Mouse (Mus musculus): ENCODE measurements around the gene Mtap. TPM values are rescaled to one million over a fixed set of nuclear protein-coding genes. Genes with fewer than 3 reads are reported as not detected.
A peak's percentile ranks its signal among the peaks of the same experiment; 100 is the strongest.

The Mtap gene
- polyA plus RNA-seq, 1 experiment from 2014 or later: 49.1 TPM

GRCm38 (mm10) chr4:89120353-89120752 is 16.6 kb upstream of the Mtap start:
- DNase-seq (ENCODE audit: low spot score): no peak
- Histone ChIP-seq H3K27me3 (ENCODE audit: insufficient read depth, low read length) (no peaks in the 10 kb centered on the region; the same call in 1 of the 2 replicates), H3K9me3 (replicated peaks; ENCODE audit: low read length) (no peaks in the 10 kb centered on the region), H3K27ac (no peak overlapping the region), H3K9ac (ENCODE audit: low read depth, low read length) (no peak overlapping the region), H3K4me3 (replicated peaks; ENCODE audit: low read depth, low read length) (no peak overlapping the region), H3K4me2 (ENCODE audit: low read length) (no peak overlapping the region), H3K4me1 (replicated peaks; ENCODE audit: insufficient read depth, low read length) (no peaks in the 10 kb centered on the region), H3K36me3 (ENCODE audit: insufficient read depth, low read length) (no peaks in the 10 kb centered on the region)
- TF ChIP-seq CTCF (IDR thresholded peaks at IDR 0.05; ENCODE audit: low read depth): no peak
- ATAC-seq (replicated peaks; ENCODE audit: low FRiP score, low read depth): no peak
- 89% methylated on average over 5 of the region's 5 CpGs for WGBS

- Histone ChIP-seq H3K9ac (ENCODE audit: low read depth, low read length) (no peak overlapping the region), H3K4me3 (replicated peaks; ENCODE audit: low read depth, low read length) (no peak overlapping the region), H3K4me2 (ENCODE audit: low read length) (no peak overlapping the region), H3K9me3 (replicated peaks; ENCODE audit: low read length) (no peaks in the 10 kb centered on the region), H3K27me3 (ENCODE audit: insufficient read depth, low read length) (no peaks in the 10 kb centered on the region), H3K36me3 (ENCODE audit: insufficient read depth, low read length) (no peaks in the 10 kb centered on the region), H3K27ac (no peak overlapping the region), H3K4me1 (replicated peaks; ENCODE audit: insufficient read depth, low read length) (0 out of 2 replicates have a peak, but pooled peaks cover 4% of the 10 kb centered on the region)
- no peak for DNase-seq (ENCODE audit: low spot score)
- no peak for TF ChIP-seq CTCF (IDR thresholded peaks at IDR 0.05; ENCODE audit: low read depth)
- 58% methylated on average over 16 of the region's 16 CpGs for WGBS
- no peak for ATAC-seq (replicated peaks; ENCODE audit: low FRiP score, low read depth)
These were observed 13.3 kb upstream of the Mtap start for GRCm38 (mm10) chr4:89123446-89124243.

- Histone ChIP-seq H3K4me3 (replicated peaks; ENCODE audit: low read depth, low read length) (no peak overlapping the region), H3K27ac (no peak overlapping the region)
- WGBS: 59% methylated on average over 5 of the region's 5 CpGs
These were observed 9.2 kb upstream of the Mtap start for GRCm38 (mm10) chr4:89127674-89128073.

GRCm38 (mm10) chr4:89128080-89128936 is 8.6 kb upstream of the Mtap start:
- WGBS: 24% methylated on average over 20 of the region's 20 CpGs
- Histone ChIP-seq H3K9ac (ENCODE audit: low read depth, low read length) (no peak overlapping the region), H3K4me2 (ENCODE audit: low read length) (peak overlapping the region; percentile 32), H3K27me3 (ENCODE audit: insufficient read depth, low read length) (no peaks in the 10 kb centered on the region), H3K9me3 (replicated peaks; ENCODE audit: low read length) (no peaks in the 10 kb centered on the region), H3K36me3 (ENCODE audit: insufficient read depth, low read length) (no peaks in the 10 kb centered on the region), H3K4me3 (replicated peaks; ENCODE audit: low read depth, low read length) (no peak overlapping the region), H3K27ac (no peak overlapping the region), H3K4me1 (replicated peaks; ENCODE audit: insufficient read depth, low read length) (0 out of 2 replicates have a peak, but pooled peaks cover 4% of the 10 kb centered on the region)
- peak; percentile 89 for DNase-seq (ENCODE audit: low spot score)
- TF ChIP-seq CTCF (IDR thresholded peaks at IDR 0.05; ENCODE audit: low read depth): peak; percentile 85
- ATAC-seq (replicated peaks; ENCODE audit: low FRiP score, low read depth): peak; percentile 82

More at GRCm38 (mm10) chr4:89127674-89128073, 9.2 kb upstream of the Mtap start:
- DNase-seq (ENCODE audit: low spot score) (no peak), ATAC-seq (replicated peaks; ENCODE audit: low FRiP score, low read depth) (no peak)
- H3K4me2 ChIP-seq (ENCODE audit: low read length): no peak overlapping the region
- 0 out of 2 replicates have a peak, but pooled peaks cover 4% of the 10 kb centered on the region for H3K4me1 ChIP-seq (replicated peaks; ENCODE audit: insufficient read depth, low read length)
- no peaks in the 10 kb centered on the region for H3K9me3 ChIP-seq (replicated peaks; ENCODE audit: low read length)
- H3K9ac ChIP-seq (ENCODE audit: low read depth, low read length): no peak overlapping the region
- no peaks in the 10 kb centered on the region for H3K27me3 ChIP-seq (ENCODE audit: insufficient read depth, low read length)
- TF ChIP-seq CTCF (IDR thresholded peaks at IDR 0.05; ENCODE audit: low read depth): no peak
- H3K36me3 ChIP-seq (ENCODE audit: insufficient read depth, low read length): no peaks in the 10 kb centered on the region

GRCm38 (mm10) chr4:89128937-89129277 is 8.0 kb upstream of the Mtap start:
- Histone ChIP-seq H3K27me3 (ENCODE audit: insufficient read depth, low read length) (no peaks in the 10 kb centered on the region), H3K4me2 (ENCODE audit: low read length) (no peak overlapping the region), H3K4me1 (replicated peaks; ENCODE audit: insufficient read depth, low read length) (0 out of 2 replicates have a peak, but pooled peaks cover 4% of the 10 kb centered on the region), H3K36me3 (ENCODE audit: insufficient read depth, low read length) (no peaks in the 10 kb centered on the region), H3K9ac (ENCODE audit: low read depth, low read length) (no peak overlapping the region), H3K4me3 (replicated peaks; ENCODE audit: low read depth, low read length) (no peak overlapping the region), H3K27ac (no peak overlapping the region), H3K9me3 (replicated peaks; ENCODE audit: low read length) (no peaks in the 10 kb centered on the region)
- TF ChIP-seq CTCF (IDR thresholded peaks at IDR 0.05; ENCODE audit: low read depth): no peak
- 69% methylated on average over 5 of the region's 5 CpGs for WGBS
- no peak for ATAC-seq (replicated peaks; ENCODE audit: low FRiP score, low read depth)
- no peak for DNase-seq (ENCODE audit: low spot score)

GRCm38 (mm10) chr4:89129311-89129913 is 7.5 kb upstream of the Mtap start:
- Histone ChIP-seq H3K27ac (no peak overlapping the region), H3K4me1 (replicated peaks; ENCODE audit: insufficient read depth, low read length) (0 out of 2 replicates have a peak, but pooled peaks cover 4% of the 10 kb centered on the region), H3K9ac (ENCODE audit: low read depth, low read length) (no peak overlapping the region), H3K27me3 (ENCODE audit: insufficient read depth, low read length) (no peaks in the 10 kb centered on the region), H3K4me3 (replicated peaks; ENCODE audit: low read depth, low read length) (no peak overlapping the region), H3K4me2 (ENCODE audit: low read length) (no peak overlapping the region), H3K36me3 (ENCODE audit: insufficient read depth, low read length) (no peaks in the 10 kb centered on the region), H3K9me3 (replicated peaks; ENCODE audit: low read length) (no peaks in the 10 kb centered on the region)
- peak; percentile 85 for TF ChIP-seq CTCF (IDR thresholded peaks at IDR 0.05; ENCODE audit: low read depth)
- peak; percentile 88 for DNase-seq (ENCODE audit: low spot score)
- 3% methylated on average over 5 of the region's 5 CpGs for WGBS
- peak; percentile 25; the same call in 1 of the 2 replicates for ATAC-seq (replicated peaks; ENCODE audit: low FRiP score, low read depth)
